In genomic region chr16:35155391-35156305, GRCm38 (mm10) we compare ENCODE assay signal across 8 mouse cellular contexts. TPM values are rescaled to one million over a fixed set of nuclear protein-coding genes. Genes with fewer than 3 reads are reported as not detected.
DNase-seq lines count a peak whose midpoint lies in the region; ATAC-seq and TF ChIP-seq lines count a peak whose summit lies in the region.

No protein-coding gene starts in this region.

- intact Hi-C loops in gastrocnemius, adult 2 months (cut with DNase I) = loop anchor here (1.0 to 5.0 kb wide), 3 partner anchors 45 to 115 kb away; no protein-coding TSS in a partner anchor
- intact Hi-C loops in left cerebral cortex, postnatal 25 days (cut with DNase I) = loop anchor here (2.0 to 5.0 kb wide), 3 partner anchors 43 to 115 kb away; no protein-coding TSS in a partner anchor

- H3K9me3 ChIP-seq in hindbrain, embryonic 16.5 days (ENCODE audit: control insufficient read depth, low read length) = no peaks in the 10 kb centered on the region

- peak; percentile 58 for TF ChIP-seq CTCF in cerebellum, adult 2 months (IDR thresholded peaks at IDR 0.05; ENCODE audit: borderline replicate concordance, insufficient read depth, low read depth, low read length)
- TF ChIP-seq CTCF in gastrocnemius, adult 2 months (IDR thresholded peaks at IDR 0.05) = peak; percentile 16; the same call in 1 of the 2 replicates

- peak overlapping the region; percentile 94 for H3K9ac ChIP-seq in hindbrain, embryonic 16.5 days (ENCODE audit: low read depth, low read length)

- no peaks in the 10 kb centered on the region for H3K36me3 ChIP-seq in hindbrain, embryonic 16.5 days (ENCODE audit: control insufficient read depth, insufficient read depth, low read length)

- H3K27me3 ChIP-seq in cerebellum, adult 2 months (ENCODE audit: control insufficient read depth, insufficient read depth, low read length) = no peaks in the 10 kb centered on the region
- H3K27me3 ChIP-seq in hindbrain, embryonic 16.5 days (replicated peaks; ENCODE audit: control insufficient read depth, insufficient read depth, low read length) = no peaks in the 10 kb centered on the region; the same call in 1 of the 2 replicates

- peaks cover 2% of the 10 kb centered on the region; the same call in 1 of the 2 replicates for H3K4me1 ChIP-seq in cerebellum, adult 2 months (ENCODE audit: control insufficient read depth, insufficient read depth, low read length)
- peaks cover 53% of the 10 kb centered on the region for H3K4me1 ChIP-seq in hindbrain, embryonic 16.5 days (ENCODE audit: control insufficient read depth, insufficient read depth, low read depth, low read length)

- H3K27ac ChIP-seq in cerebellum, adult 2 months (ENCODE audit: insufficient read depth, low read length) = 0 out of 2 replicates have a peak overlapping the region, but pooled peaks have one; percentile 18
- H3K27ac ChIP-seq in gastrocnemius, adult 2 months = peak overlapping the region; percentile 70
- peak overlapping the region; percentile 83 for H3K27ac ChIP-seq in hindbrain, embryonic 16.5 days (ENCODE audit: low read depth, low read length)

- 1% methylated on average over 78 of the region's 87 CpGs for WGBS in cerebellum, adult 2 months
- WGBS in hindbrain, embryonic 16.5 days = under 1% methylated on average over 71 of the region's 87 CpGs

- peak overlapping the region; percentile 86 for H3K4me3 ChIP-seq in cerebellum, adult 2 months (replicated peaks; ENCODE audit: insufficient read depth, low read depth, low read length)
- H3K4me3 ChIP-seq in gastrocnemius, adult 2 months = peak overlapping the region; percentile 81
- peak overlapping the region; percentile 58 for H3K4me3 ChIP-seq in hindbrain, embryonic 16.5 days (ENCODE audit: low read length)

- peak overlapping the region; percentile 81 for H3K4me2 ChIP-seq in hindbrain, embryonic 16.5 days (ENCODE audit: low read length)

- no peak for TF ChIP-seq POLR2A in cerebellum, adult 2 months (IDR thresholded peaks at IDR 0.05; ENCODE audit: borderline replicate concordance, insufficient read depth, low read length)

- peak; percentile 77 for DNase-seq in ZHBTc4 (ENCODE audit: low read depth, low spot score)
- DNase-seq in cerebellum, adult 2 months = peak; percentile 67 to 68
- DNase-seq in gastrocnemius, adult 2 months = peak; percentile 56
- peak; percentile 37 to 58 for DNase-seq in left cerebral cortex, postnatal 25 days (ENCODE audit: low spot score in 2 of 2)
- peak; percentile 51 to 67 for DNase-seq in lung, postnatal 4 days
- DNase-seq in right cerebral cortex, postnatal 14 days = peak; percentile 53

- peak; percentile 38 for ATAC-seq in hindbrain, embryonic 16.5 days
- ATAC-seq in erythroid progenitor cell, adult 5-6 weeks (replicated peaks; ENCODE audit: low FRiP score, poor library complexity, severe bottlenecking) = no peak

RNA-seq across cellular contexts. Expression of gene Adcy5, which starts 1.0 kb away (rescaled TPM):
- polyA plus RNA-seq in cerebellum, adult 2 months (2012; rRNA removed) = 36.0 and 37.7 TPM in 2 replicates
- 1 to 10 TPM; 1.6 to 1.8 TPM for total RNA-seq in gastrocnemius, adult 2 months (2021)
- polyA plus RNA-seq in hindbrain, embryonic 16.5 days (2015; fragmentation: Nextera tagmentation; extraction: Ambion mirVana) = 7.0 and 7.2 TPM in 2 replicates
- total RNA-seq in left cerebral cortex, postnatal 25 days (2021) = 100 to 1,000 TPM in 1 of 2 experiments, 10 to 100 TPM in 1; 96.4 to 179 TPM
- not detected in 2 replicates for total RNA-seq in erythroid progenitor cell, adult 5-6 weeks (2015; ENCODE audit: low replicate concordance)
- total RNA-seq in erythroid progenitor cell, adult 5-6 weeks (2017; ENCODE audit: low replicate concordance) = not detected in 2 replicates

Comparison
In these comparisons a context has a peak if more than half of its experiments do, and no peak if none do; other contexts are left out.
1. H3K27ac ChIP-seq: peak in every context shown above with its lines; median percentile 83 in hindbrain, embryonic 16.5 days; 70 in gastrocnemius, adult 2 months; 18 in cerebellum, adult 2 months.
2. RNA of gene Adcy5, which starts 1.0 kb away (total RNA-seq): 96.4 to 179 TPM in left cerebral cortex, postnatal 25 days; 1.6 to 1.8 TPM in gastrocnemius, adult 2 months and not detected in erythroid progenitor cell, adult 5-6 weeks; every median in the first group is over 10 times any median in the second.
3. Peak in every context shown above with its lines, with median percentiles within 50 percentile points of each other: DNase-seq and H3K4me3 ChIP-seq.